Mouse (Mus musculus) embryo, embryonic 9.5 days (tissue): ENCODE data around the gene Upk1a.

Source experiments
- DNase-seq: peaks from one replicate; pipeline ENCODE4 v3.0.0-alpha.2; 2017; ENCODE audit errors: extremely low spot score

Gene Upk1a

GRCm38 (mm10) chr7:30579950-30580349 lies 32.7 kb downstream of the Upk1a start:
- no peak for DNase-seq

GRCm38 (mm10) chr7:30572969-30573368 lies 39.7 kb downstream of the Upk1a start:
- no peak for DNase-seq

DNA sequence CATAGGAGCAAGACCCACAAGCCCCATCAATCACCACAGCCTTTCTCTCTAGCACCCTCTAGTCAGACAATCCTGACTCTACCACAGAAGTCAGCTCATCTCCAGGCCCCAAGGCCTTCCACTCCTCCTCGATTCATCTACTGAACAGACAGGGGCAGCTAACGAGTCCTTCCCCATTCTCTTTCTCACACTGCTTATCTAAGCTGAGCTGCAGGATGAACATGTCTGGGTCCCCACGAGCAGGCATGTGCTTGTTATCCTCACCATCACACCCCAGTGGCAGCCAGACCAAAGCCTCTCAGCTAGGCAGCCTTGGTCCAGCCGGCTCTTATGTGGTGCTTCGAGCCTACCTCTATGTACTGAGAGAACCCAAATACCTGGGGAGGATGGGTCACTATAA lies 40.3 kb downstream of the Upk1a start:
- no peak for DNase-seq

- DNase-seq = no peak
These were observed 45.1 kb downstream of the Upk1a start for GRCm38 (mm10) chr7:30567555-30567954.

DNA sequence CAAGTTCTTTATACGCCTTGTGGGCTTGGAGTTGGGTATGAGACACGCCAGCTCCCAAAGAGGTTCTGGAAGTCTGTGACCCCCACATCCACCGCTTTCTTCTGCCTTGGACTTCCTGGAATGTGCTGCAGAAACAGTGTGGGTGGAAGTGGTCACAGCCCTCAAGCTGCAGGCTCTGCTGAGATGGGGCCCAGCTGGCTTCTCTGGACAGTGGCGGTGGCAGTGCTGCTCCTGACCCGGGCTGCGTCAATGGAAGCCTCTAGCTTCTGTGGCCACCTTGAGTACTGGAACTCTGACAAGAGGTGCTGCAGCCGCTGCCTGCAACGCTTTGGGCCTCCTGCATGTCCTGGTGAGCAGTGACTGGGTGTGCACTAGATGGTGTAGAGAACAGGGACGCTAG lies 46.6 kb downstream of the Upk1a start:
- no peak for DNase-seq

DNA sequence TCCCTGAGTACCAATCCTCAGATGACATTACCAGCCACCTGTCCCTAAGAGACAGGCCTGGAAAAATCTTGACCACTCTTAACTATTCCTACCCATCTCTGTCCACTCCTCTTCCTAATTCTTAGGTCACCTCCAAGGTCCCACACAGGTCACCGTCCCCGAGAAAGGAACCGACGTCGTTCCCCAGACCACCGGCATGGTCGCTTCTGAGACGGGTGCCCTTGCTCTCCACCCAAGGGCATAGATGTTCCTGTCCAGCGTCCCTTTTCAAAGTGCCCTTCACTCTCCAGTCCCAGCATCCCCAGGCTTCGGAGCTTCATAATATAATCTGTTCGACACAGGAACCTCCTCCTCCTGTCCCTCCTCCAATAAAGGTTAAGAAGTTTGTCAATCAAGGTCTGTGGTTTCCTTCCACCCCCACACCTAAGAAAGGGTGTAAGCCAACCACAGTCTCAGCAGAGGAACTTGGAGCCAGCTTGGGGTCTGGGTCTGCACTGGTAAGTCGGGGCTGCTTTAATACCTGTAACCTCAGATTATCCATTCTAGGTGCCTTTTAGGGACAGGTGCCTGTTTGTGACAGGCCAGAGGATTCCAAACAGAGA lies 47.6 kb downstream of the Upk1a start, which contains the start of gene Igflr1:
Gene Igflr1, plus strand, starts transcription at position 458 of the 602 bp plus-strand sequence.
- no peak for DNase-seq

DNA sequence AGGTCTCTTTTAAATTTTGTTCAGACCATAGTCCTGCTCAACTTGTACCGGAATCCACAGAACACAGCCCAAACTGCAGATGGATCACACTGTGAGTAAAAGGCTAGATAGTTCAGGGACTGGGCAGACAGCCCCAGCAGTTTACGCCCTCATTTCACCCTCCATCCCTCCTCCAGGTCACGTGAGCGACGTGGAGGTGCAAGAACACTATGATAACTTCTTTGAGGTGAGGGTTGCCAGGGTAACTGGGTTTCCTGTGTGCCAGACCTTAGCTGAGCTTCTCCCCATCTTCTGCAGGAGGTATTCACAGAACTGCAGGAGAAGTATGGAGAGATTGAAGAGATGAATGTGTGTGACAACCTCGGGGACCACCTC lies 48.8 kb downstream of the Upk1a start:
- no peak for DNase-seq

- DNase-seq = peak; percentile 92
These were observed 49.3 kb downstream of the Upk1a start, which contains the start of the genes U2af1l4, Gm49396 and Psenen for GRCm38 (mm10) chr7:30563117-30563905. TSS of gene U2af1l4 (plus strand) at chr7:30563301. TSS of gene Gm49396 (plus strand) at chr7:30563344. TSS of gene Psenen (minus strand) at chr7:30563627.

GRCm38 (mm10) chr7:30562526-30563116 lies 50.0 kb downstream of the Upk1a start:
- DNase-seq = peak; percentile 37

DNA sequence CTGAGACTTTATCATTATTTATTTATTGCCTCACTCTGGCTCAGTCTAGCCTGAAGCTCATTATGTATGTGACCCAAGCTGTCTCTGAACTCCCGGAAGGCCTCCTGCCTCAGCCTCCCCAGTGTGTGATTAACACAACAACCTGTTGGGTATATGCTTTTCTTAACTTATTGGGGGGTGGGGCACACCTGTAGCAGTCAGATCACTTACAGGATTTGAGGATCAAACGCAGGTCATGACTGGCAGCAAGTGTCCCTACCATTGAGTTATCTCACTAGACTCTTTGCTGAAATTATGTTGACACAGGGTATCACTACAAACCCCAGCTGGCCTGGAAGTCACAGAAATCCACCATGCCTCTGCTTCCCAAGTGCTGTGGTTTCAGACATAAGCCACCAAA lies 52.4 kb downstream of the Upk1a start:
- no peak for DNase-seq

- DNase-seq = peak; percentile 94
These were observed 53.1 kb downstream of the Upk1a start, which contains the start of gene Lin37 for GRCm38 (mm10) chr7:30559443-30559954. TSS of gene Lin37 (minus strand) at chr7:30559838.

GRCm38 (mm10) chr7:30558656-30559442 lies 53.8 kb downstream of the Upk1a start:
- DNase-seq = no peak

GRCm38 (mm10) chr7:30557901-30558514 lies 54.6 kb downstream of the Upk1a start:
- no peak for DNase-seq

GRCm38 (mm10) chr7:30556894-30557536 lies 55.6 kb downstream of the Upk1a start:
- DNase-seq = no peak

DNA sequence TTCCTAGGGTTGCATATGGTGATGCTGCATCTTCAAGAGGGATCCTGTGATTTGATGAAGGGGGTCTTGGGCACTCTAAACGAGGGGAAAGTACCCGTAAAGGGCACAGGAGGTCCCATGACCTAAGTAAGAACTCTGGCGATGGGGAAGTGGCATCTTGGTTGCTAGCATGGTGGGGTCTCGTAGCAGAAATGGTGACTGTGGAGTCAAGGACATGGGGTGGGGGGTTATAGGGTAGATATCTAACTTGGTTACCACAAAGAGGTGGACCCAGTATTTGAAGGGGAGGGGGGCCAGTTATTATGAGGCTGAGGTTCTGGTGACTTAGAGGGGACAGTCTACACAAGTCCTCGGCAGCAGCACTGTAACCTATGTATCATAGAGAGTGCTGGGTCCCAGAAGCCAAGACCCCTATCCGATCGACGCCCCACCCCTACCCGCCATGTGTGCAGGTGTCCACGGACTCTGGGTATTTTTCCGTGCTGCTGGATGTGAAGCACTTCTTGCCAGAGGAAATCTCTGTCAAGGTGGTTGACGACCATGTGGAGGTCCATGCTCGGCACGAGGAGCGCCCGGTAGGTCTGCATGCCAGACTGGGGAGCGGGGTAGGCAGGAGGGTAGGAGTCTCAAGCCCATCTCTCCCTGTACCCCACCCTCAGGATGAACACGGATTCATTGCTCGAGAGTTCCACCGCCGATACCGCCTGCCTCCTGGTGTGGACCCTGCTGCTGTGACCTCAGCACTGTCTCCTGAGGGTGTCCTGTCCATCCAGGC lies 58.6 kb downstream of the Upk1a start:
- DNase-seq = no peak
